Mouse (Mus musculus) testis, postnatal 10 days (tissue): ENCODE data around the gene Gm20929.
"Not testable (repeated sequence)": the region's sequence is repeated elsewhere in the genome, so short reads cannot be mapped to it uniquely, and the experiment has no call there.

Experiments
- DNase-seq: peaks from one replicate; pipeline ENCODE4 v3.0.0; 2021; ENCODE audit warnings: low spot score

Gm20929 gene

GRCm38 (mm10) chrY:53843649-53844048 lies at the start of gene Gm20929:
Gene Gm20929 (plus strand): TSS chrY:53843949.
- DNase-seq: not testable (repeated sequence)
